Mouse (Mus musculus) ES-Bruce4 (cell line): ENCODE data around the gene Ghsr.

Source experiments
- CTCF ChIP-seq: IDR thresholded peaks from one replicate; pipeline ENCODE4 v1.8.1; 2011; ENCODE audit warnings: low read depth, low read length
- EP300 ChIP-seq: IDR thresholded peaks from 2 replicates; pipeline ENCODE4 v1.6.1; 2011; ENCODE audit warnings: low read depth, low read length; ENCODE audit not compliant: insufficient read depth
- POLR2A ChIP-seq: IDR thresholded peaks from one replicate; pipeline ENCODE4 v1.8.1; 2011; ENCODE audit warnings: low read length; ENCODE audit not compliant: insufficient read depth

DNA sequence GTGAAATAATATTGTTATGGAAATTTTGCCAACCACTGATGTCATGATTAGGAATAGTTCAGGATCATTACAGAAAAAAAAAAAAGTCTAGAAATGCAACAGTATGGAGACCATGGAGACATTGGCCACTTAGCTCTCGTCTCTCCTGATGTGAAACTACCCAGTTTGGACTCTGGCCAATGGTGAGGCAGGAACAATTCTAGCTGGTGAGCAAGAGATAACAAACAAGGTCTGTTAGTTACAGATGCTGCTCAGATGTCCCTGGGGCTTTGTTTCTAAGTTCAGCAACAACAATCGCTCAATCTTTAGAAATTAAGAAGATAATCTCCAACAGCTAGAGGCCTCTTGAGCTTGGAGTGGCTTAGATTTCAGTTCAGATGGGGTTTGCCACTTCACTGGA, 37.4 kb downstream of the Ghsr start:
- no peak for TF ChIP-seq POLR2A
- TF ChIP-seq CTCF, result no peak
- no peak for TF ChIP-seq EP300
